8 mouse cellular contexts compared by ENCODE assay signal in genomic region chr8:106058731-106059612, GRCm38 (mm10). TPM values are rescaled to one million over a fixed set of nuclear protein-coding genes. Genes with fewer than 3 reads are reported as not detected.
DNase-seq lines count a peak whose midpoint lies in the region; ATAC-seq and TF ChIP-seq lines count a peak whose summit lies in the region.

TSS of gene Nfatc3 (plus strand) at chr8:106058840.

- no peaks in the 10 kb centered on the region for H3K27me3 ChIP-seq in MEL (ENCODE audit: control insufficient read depth in 1 of 2, insufficient read depth in 2 of 2, low read length in 2 of 2)
- H3K27me3 ChIP-seq in cerebellum, adult 2 months (ENCODE audit: control insufficient read depth, insufficient read depth, low read length), result no peaks in the 10 kb centered on the region
- H3K27me3 ChIP-seq in forebrain, postnatal 0 days (ENCODE audit: insufficient read depth, low read length), result no peaks in the 10 kb centered on the region
- H3K27me3 ChIP-seq in lung, embryonic 15.5 days, result no peaks in the 10 kb centered on the region

- peak within 1 kb of the TSS; percentile 92 for H3K9ac ChIP-seq in MEL (ENCODE audit: control insufficient read depth, low read depth, low read length, poor library complexity, severe bottlenecking)
- H3K9ac ChIP-seq in forebrain, postnatal 0 days, result peak within 1 kb of the TSS; percentile 74
- H3K9ac ChIP-seq in lung, embryonic 15.5 days, result peak within 1 kb of the TSS; percentile 86

- peak within 1 kb of the TSS; percentile 53 for H3K4me2 ChIP-seq in forebrain, postnatal 0 days (ENCODE audit: low read depth)
- peak within 1 kb of the TSS; percentile 72 for H3K4me2 ChIP-seq in lung, embryonic 15.5 days

- no peak for TF ChIP-seq EP300 in MEL (IDR thresholded peaks at IDR 0.05; ENCODE audit: low read depth in 1 of 2, low read length in 2 of 2)

- peaks cover 8 to 12% of the 10 kb centered on the region in 2 experiments for H3K4me1 ChIP-seq in MEL (ENCODE audit: control insufficient read depth in 1 of 2, insufficient read depth in 2 of 2, low read length in 2 of 2)
- 0 out of 2 replicates have a peak, but pooled peaks cover 2% of the 10 kb centered on the region for H3K4me1 ChIP-seq in cerebellum, adult 2 months (ENCODE audit: control insufficient read depth, insufficient read depth, low read length)
- H3K4me1 ChIP-seq in forebrain, postnatal 0 days (ENCODE audit: insufficient read depth), result peaks cover 18% of the 10 kb centered on the region; the same call in 1 of the 2 replicates
- H3K4me1 ChIP-seq in lung, embryonic 15.5 days, result peaks cover 26% of the 10 kb centered on the region

- H3K79me2 ChIP-seq in MEL (ENCODE audit: control insufficient read depth, insufficient read depth, low read length, poor library complexity), result peaks cover 37% of the 10 kb centered on the region

- no peak for TF ChIP-seq CTCF in MEL (IDR thresholded peaks at IDR 0.05 in 2 of 3, conservative IDR thresholded peaks at IDR 0.05 in 1 of 3; ENCODE audit: control insufficient read depth in 1 of 3, insufficient read depth in 1 of 3, low read depth in 2 of 3, low read length in 3 of 3, poor library complexity in 1 of 3, severe bottlenecking in 1 of 3)
- TF ChIP-seq CTCF in cerebellum, adult 2 months (IDR thresholded peaks at IDR 0.05; ENCODE audit: borderline replicate concordance, insufficient read depth, low read depth, low read length), result no peak
- no peak for TF ChIP-seq CTCF in forebrain, postnatal 0 days (IDR thresholded peaks at IDR 0.05; ENCODE audit: low read depth)

- 1% methylated on average over 50 of the region's 52 CpGs for WGBS in cerebellum, adult 2 months
- WGBS in forebrain, postnatal 0 days, result 2% methylated on average over 51 of the region's 52 CpGs
- under 1% methylated on average over 43 of the region's 52 CpGs for WGBS in lung, embryonic 15.5 days

- DNase-seq in MEL (ENCODE audit: low read depth, low spot score), result peak; percentile 99
- DNase-seq in cerebellum, adult 2 months, result peak; percentile 92 to 96
- peak; percentile 97 for DNase-seq in forebrain, postnatal 0 days
- DNase-seq in heart, postnatal 4 days, result peak; percentile 97
- peak; percentile 94 to 95 for DNase-seq in layer of hippocampus, adult 8-10 months (ENCODE audit: low spot score in 2 of 2)
- peak; percentile 98 for DNase-seq in ovary, adult 18-20 months (ENCODE audit: low spot score)
- peak; percentile 98 for DNase-seq in thymus, postnatal 0 days (ENCODE audit: low spot score)

- peak; percentile 99 for ATAC-seq in forebrain, postnatal 0 days
- ATAC-seq in lung, embryonic 15.5 days (ENCODE audit: borderline replicate concordance, extremely low read depth, low FRiP score, low TSS enrichment), result peak; percentile 99

- H3K4me3 ChIP-seq in MEL (ENCODE audit: control insufficient read depth in 1 of 2, insufficient read depth in 1 of 2, low read depth in 2 of 2, low read length in 2 of 2), result peak within 1 kb of the TSS; percentile 90 to 98
- peak within 1 kb of the TSS; percentile 96 for H3K4me3 ChIP-seq in cerebellum, adult 2 months (replicated peaks; ENCODE audit: insufficient read depth, low read depth, low read length)
- H3K4me3 ChIP-seq in forebrain, postnatal 0 days (ENCODE audit: low read depth, low read length), result peak within 1 kb of the TSS; percentile 93
- peak within 1 kb of the TSS; percentile 77 for H3K4me3 ChIP-seq in lung, embryonic 15.5 days

- TF ChIP-seq RAD21 in MEL (IDR thresholded peaks at IDR 0.05; ENCODE audit: low read depth, low read length), result no peak

- H3K27ac ChIP-seq in MEL (ENCODE audit: control insufficient read depth, low read depth, low read length), result peak within 1 kb of the TSS; percentile 84
- H3K27ac ChIP-seq in cerebellum, adult 2 months (ENCODE audit: insufficient read depth, low read length), result peak within 1 kb of the TSS; percentile 80
- peak within 1 kb of the TSS; percentile 85 for H3K27ac ChIP-seq in forebrain, postnatal 0 days (ENCODE audit: low read depth, low read length)
- peak within 1 kb of the TSS; percentile 95 for H3K27ac ChIP-seq in lung, embryonic 15.5 days

- TF ChIP-seq POLR2A in MEL (IDR thresholded peaks at IDR 0.05; ENCODE audit: control insufficient read depth in 1 of 2, insufficient read depth in 1 of 2, low read depth in 1 of 2, low read length in 2 of 2, poor library complexity in 1 of 2), result peak; percentile 50 to 92; a peak in 3 of 4 replicates
- TF ChIP-seq POLR2A in cerebellum, adult 2 months (IDR thresholded peaks at IDR 0.05; ENCODE audit: borderline replicate concordance, insufficient read depth, low read length), result peak; percentile 72; the same call in 1 of the 2 replicates

- peaks cover 0 to 35% of the 10 kb centered on the region in 2 experiments; a peak in 2 of 4 replicates for H3K36me3 ChIP-seq in MEL (ENCODE audit: control insufficient read depth in 1 of 2, insufficient read depth in 2 of 2, low read length in 2 of 2)
- H3K36me3 ChIP-seq in forebrain, postnatal 0 days (ENCODE audit: insufficient read depth), result peaks cover 1% of the 10 kb centered on the region; the same call in 1 of the 2 replicates
- H3K36me3 ChIP-seq in lung, embryonic 15.5 days, result 0 out of 2 replicates have a peak, but pooled peaks cover 2% of the 10 kb centered on the region

- H3K9me3 ChIP-seq in MEL (replicated peaks; ENCODE audit: insufficient read depth, low read length), result no peaks in the 10 kb centered on the region
- no peaks in the 10 kb centered on the region for H3K9me3 ChIP-seq in forebrain, postnatal 0 days (ENCODE audit: low read length)
- H3K9me3 ChIP-seq in lung, embryonic 15.5 days, result no peaks in the 10 kb centered on the region

TF ChIP-seq in MEL, 35 proteins besides CTCF, POLR2A, EP300 and RAD21 (continues in another document):
- TF ChIP-seq ETS1 (IDR thresholded peaks at IDR 0.05; ENCODE audit: low read depth, low read length) (no peak), USF1 (IDR thresholded peaks at IDR 0.05; ENCODE audit: low read depth, low read length) (peak; percentile 98), TCF12 (IDR thresholded peaks at IDR 0.05; ENCODE audit: low read depth, low read length) (no peak; the same call in 1 of the 2 replicates), TAL1 (IDR thresholded peaks at IDR 0.05; ENCODE audit: low read length) (no peak), ZMIZ1 (IDR thresholded peaks at IDR 0.05; ENCODE audit: low read depth, low read length) (peak; percentile 43; the same call in 1 of the 2 replicates), CHD2 (IDR thresholded peaks at IDR 0.05; ENCODE audit: low read length) (peak; percentile 92), MAZ (IDR thresholded peaks at IDR 0.05; ENCODE audit: low read depth, low read length) (no peak; the same call in 1 of the 2 replicates), MXI1 (IDR thresholded peaks at IDR 0.05; ENCODE audit: low read depth, low read length) (no peak), ZC3H11A (IDR thresholded peaks at IDR 0.05; ENCODE audit: low read depth, low read length) (no peak), GATA1 (IDR thresholded peaks at IDR 0.05; ENCODE audit: low read depth, low read length) (no peak), UBTF (IDR thresholded peaks at IDR 0.05; ENCODE audit: borderline replicate concordance, insufficient read depth, low read depth, low read length) (0 out of 2 replicates have a peak, but pooled peaks have one; percentile 67), ELF1 (IDR thresholded peaks at IDR 0.05; ENCODE audit: low read depth, low read length) (peak; percentile 95), NRF1 (IDR thresholded peaks at IDR 0.05; ENCODE audit: insufficient read depth, low read depth, low read length, poor library complexity, severe bottlenecking) (no peak), POLR2AphosphoS5 (IDR thresholded peaks at IDR 0.05; ENCODE audit: borderline replicate concordance, low read depth, low read length) (no peak; the same call in 1 of the 2 replicates), CHD1 (IDR thresholded peaks at IDR 0.05; ENCODE audit: low read depth, low read length) (no peak), MAFK (IDR thresholded peaks at IDR 0.05; ENCODE audit: borderline replicate concordance, low read depth, low read length) (no peak), MEF2A (IDR thresholded peaks at IDR 0.05; ENCODE audit: extremely low read depth, insufficient replicate concordance, low read depth, low read length, poor library complexity, severe bottlenecking) (no peak), NELFE (IDR thresholded peaks at IDR 0.05; ENCODE audit: low read depth, low read length) (peak; percentile 69), SIN3A (IDR thresholded peaks at IDR 0.05; ENCODE audit: low read length) (peak; percentile 67), ZNF384 (IDR thresholded peaks at IDR 0.05; ENCODE audit: low read depth, low read length) (no peak), BHLHE40 (IDR thresholded peaks at IDR 0.05; ENCODE audit: borderline replicate concordance, low read depth, low read length) (peak; percentile 89), MYC (IDR thresholded peaks at IDR 0.05; ENCODE audit: low read depth, low read length) (no peak), RCOR1 (IDR thresholded peaks at IDR 0.05; ENCODE audit: low read depth, low read length) (no peak), KAT2A (conservative IDR thresholded peaks at IDR 0.05; ENCODE audit: low read depth, low read length) (peak; percentile 77), E2F4 (IDR thresholded peaks at IDR 0.05; ENCODE audit: borderline replicate concordance, low read depth, low read length) (no peak), ZKSCAN1 (IDR thresholded peaks at IDR 0.05; ENCODE audit: low read depth, low read length) (no peak), USF2 (IDR thresholded peaks at IDR 0.05; ENCODE audit: borderline replicate concordance in 1 of 2, insufficient read depth in 1 of 2, low read depth in 1 of 2, low read length in 2 of 2) (peak; percentile 80 to 91; a peak in 3 of 4 replicates), JUND (IDR thresholded peaks at IDR 0.05; ENCODE audit: low read depth, low read length) (no peak), POLR2AphosphoS2 (IDR thresholded peaks at IDR 0.05; ENCODE audit: low read length) (peak; percentile 69; the same call in 1 of the 2 replicates), TBP (IDR thresholded peaks at IDR 0.05; ENCODE audit: low read depth, low read length) (peak; percentile 82)

RNA-seq across cellular contexts. Expression of gene Nfatc3, which starts in this region (rescaled TPM):
- total RNA-seq in MEL (2012; rRNA removed), result 14.4 and 16.9 TPM in 2 replicates
- polyA plus RNA-seq in MEL (2012; ENCODE audit: insufficient read depth in 1 of 2, insufficient read length in 2 of 2, low read depth in 1 of 2, low replicate concordance in 2 of 2, missing spikeins in 1 of 2), result 10 to 100 TPM; 50.2 to 59.3 TPM
- polyA plus RNA-seq in cerebellum, adult 2 months (2012; rRNA removed), result 11.1 and 11.6 TPM in 2 replicates
- 11.4 and 16.0 TPM in 2 replicates for total RNA-seq in forebrain, postnatal 0 days (2014; rRNA removed)
- polyA plus RNA-seq in forebrain, postnatal 0 days (2015; fragmentation: Nextera tagmentation; extraction: Ambion mirVana), result 0.93 and 1.9 TPM in 2 replicates
- 10 to 100 TPM; 24.2 to 26.4 TPM for total RNA-seq in heart, postnatal 4 days (2021)
- 10 to 100 TPM; 13.0 to 14.3 (median 14.0) TPM for total RNA-seq in layer of hippocampus, adult 8-10 months (2022)
- 6.6 and 8.2 TPM in 2 replicates for polyA plus RNA-seq in lung, embryonic 15.5 days (2015; fragmentation: Nextera tagmentation; extraction: Ambion mirVana)
- polyA plus RNA-seq in thymus, postnatal 0 days (2015; fragmentation: Nextera tagmentation; extraction: Ambion mirVana), result 19.7 and 26.6 TPM in 2 replicates

Comparison
In these comparisons a context has a peak if more than half of its experiments do, and no peak if none do; other contexts are left out.
1. Peak in every context shown above with its lines: DNase-seq, ATAC-seq, H3K4me3 ChIP-seq and H3K27ac ChIP-seq.